Mouse (Mus musculus): ENCODE data around the gene Kndc1.

Kndc1 gene

GRCm38 (mm10) chr7:139990864-139991394 is 96.4 kb downstream of the Kndc1 start:
- DNase-seq (ENCODE audit: low spot score) = no peak

Measured in ovary, adult 18-20 months (tissue).